Mouse (Mus musculus): ENCODE measurements around the gene Timeless.
A peak's percentile ranks its signal among the peaks of the same experiment; 100 is the strongest.
"Not testable (repeated sequence)": the region's sequence is repeated elsewhere in the genome, so short reads cannot be mapped to it uniquely, and the experiment has no call there.

Timeless gene

GRCm38 (mm10) chr10:128256328-128256727, 24.5 kb downstream of the Timeless start:
- no peak for DNase-seq (ENCODE audit: low spot score)

DNA sequence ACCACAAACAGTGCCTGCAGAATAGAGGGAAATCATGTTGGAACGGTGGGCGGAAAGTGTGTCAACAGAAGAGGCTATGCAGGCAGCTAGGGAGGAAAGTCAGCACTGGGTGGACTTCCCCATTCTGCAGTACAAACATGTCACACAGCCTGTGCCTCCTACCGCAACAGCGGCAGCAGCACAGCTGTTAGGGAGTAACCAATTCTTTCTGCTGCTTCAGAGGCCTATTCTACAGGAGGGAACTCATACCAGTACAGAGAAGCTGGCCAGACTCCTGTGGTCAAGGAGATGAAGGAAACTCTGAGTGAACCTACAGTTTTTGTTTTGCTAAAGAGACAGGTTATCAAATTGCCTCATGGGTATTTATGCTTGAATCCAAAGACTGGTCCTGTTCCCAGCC, 27.1 kb downstream of the Timeless start:
- DNase-seq (ENCODE audit: low spot score), result no peak

GRCm38 (mm10) chr10:128259946-128260345, 28.1 kb downstream of the Timeless start:
- DNase-seq (ENCODE audit: low spot score), result no peak

DNA sequence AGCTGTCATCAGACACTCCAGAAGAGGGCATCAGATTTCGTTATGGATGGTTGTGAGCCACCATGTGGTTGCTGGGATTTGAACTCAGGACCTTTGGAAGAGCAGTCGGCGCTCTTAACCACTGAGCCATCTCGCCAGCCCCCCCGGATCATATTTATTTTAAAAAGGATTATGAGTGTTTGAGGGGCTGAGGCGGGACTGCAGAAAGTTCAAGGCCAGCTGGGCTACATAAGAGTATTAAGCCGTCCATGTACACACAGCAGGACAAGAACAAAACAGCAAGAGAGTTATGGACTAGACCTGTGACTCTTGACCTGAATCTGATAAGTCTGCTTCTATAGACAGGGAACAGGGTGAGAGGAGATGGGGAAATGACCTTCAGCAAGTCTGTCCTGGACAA, 28.5 kb downstream of the Timeless start:
- not testable (repeated sequence) for DNase-seq (ENCODE audit: low spot score)

- DNase-seq (ENCODE audit: low spot score), result no peak
These were observed 30.4 kb downstream of the Timeless start for GRCm38 (mm10) chr10:128262300-128262699.

DNA sequence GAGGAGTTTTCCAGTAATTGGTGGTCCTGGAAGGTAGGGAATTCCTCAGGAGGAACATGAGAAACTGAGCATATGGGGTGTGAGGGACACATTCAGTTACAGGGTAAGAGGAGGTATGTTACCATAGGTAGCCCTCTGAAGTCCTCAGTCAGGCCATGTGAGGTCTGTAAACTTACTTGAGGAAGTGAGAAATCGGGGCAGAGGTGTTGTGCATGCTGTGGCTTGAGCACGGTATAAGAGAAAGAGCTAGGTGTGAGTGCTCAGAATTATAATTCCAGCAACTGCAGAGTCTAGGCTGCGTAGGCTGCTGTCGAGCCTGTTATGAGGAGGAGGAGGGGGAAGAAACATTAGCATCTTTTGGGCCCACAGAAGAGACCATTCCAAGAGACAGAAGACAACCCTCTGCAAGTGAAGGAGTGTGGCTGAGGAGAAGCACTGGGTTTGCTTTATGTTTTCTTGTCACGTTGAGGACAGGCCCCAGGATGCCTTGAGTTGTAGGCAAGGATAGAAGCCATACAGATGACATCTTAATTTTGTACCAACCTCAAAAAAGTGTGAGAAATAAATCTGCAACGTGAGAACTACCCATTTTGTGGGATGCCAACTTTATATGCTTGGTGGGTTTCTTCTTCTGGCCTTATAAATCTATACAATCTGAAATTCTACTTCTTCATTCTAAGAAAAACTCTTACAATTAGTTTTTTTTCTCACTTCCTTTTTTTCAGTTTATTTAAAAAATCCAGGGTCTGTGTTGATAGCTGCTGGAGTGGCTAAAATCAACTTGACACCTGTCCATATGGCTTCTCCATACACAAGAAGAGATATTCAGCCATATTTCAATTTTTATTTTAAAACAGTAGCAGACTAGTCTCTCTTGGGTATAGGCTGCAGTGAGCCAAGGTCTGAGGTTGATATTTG, 31.8 kb downstream of the Timeless start:
- DNase-seq (ENCODE audit: low spot score), result no peak

DNA sequence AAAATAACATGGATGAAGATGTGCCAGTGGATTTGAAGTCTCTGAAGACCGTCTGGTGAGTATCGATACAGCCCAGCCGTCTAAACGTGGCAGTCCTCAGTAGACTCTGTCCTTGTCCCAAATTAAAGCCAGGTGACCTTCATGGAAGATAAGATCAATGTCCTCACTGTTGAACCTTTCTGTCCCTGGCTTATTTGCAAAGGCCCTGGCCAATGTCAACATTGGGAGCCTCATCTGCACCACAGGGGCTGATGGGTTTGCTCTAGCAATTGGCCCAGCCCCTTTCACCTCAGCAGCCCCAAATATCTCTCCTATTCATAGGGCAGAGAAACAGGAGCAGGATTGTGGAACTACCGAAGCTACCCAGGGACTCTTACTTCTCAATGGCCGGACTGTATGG, 36.5 kb downstream of the Timeless start, which contains the start of gene Apof:
TSS of gene Apof (plus strand) at position 301 of the 400 bp plus-strand sequence.
- no peak for DNase-seq (ENCODE audit: low spot score)

GRCm38 (mm10) chr10:128269206-128269910, 37.5 kb downstream of the Timeless start:
- DNase-seq (ENCODE audit: low spot score), result no peak

DNA sequence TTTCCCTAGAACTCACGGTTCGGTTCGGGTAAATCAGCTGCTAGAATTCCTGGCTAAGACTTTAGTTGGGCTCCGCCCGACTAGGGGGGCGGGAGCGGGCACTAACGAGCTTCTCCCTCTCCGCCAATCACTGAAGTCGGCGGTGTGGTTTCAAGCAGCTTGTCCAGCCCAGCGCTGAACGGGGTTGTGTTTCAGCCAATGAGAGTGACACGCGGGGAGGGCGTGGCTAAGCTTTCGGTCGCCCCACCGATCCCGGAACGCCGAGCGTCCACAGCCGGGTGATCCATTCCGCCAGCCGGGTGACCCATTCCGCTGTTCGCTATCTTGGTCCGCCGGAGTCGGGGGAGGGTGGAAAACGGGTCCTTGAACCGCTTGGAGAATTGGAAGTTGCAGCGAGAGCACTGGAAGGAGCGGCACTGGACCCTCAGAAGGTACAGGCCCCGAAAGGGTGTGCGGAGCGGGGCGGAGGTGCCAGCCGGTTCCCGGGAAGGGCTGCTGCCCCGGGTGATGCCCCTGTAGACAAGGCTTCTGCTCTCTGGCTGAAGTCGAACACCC, 38.5 kb downstream of the Timeless start, which contains the start of gene Stat2:
TSS of gene Stat2 (plus strand) at position 273 of the 555 bp plus-strand sequence.
- peak; percentile 84 for DNase-seq (ENCODE audit: low spot score)

- no peak for DNase-seq (ENCODE audit: low spot score)
These were observed 39.0 kb downstream of the Timeless start for GRCm38 (mm10) chr10:128270866-128271265.

GRCm38 (mm10) chr10:128271883-128272282, 40.0 kb downstream of the Timeless start:
- no peak for DNase-seq (ENCODE audit: low spot score)

GRCm38 (mm10) chr10:128272819-128273439, 41.1 kb downstream of the Timeless start:
- not testable (repeated sequence) for DNase-seq (ENCODE audit: low spot score)

GRCm38 (mm10) chr10:128275374-128275773, 43.5 kb downstream of the Timeless start:
- DNase-seq (ENCODE audit: low spot score), result not testable (repeated sequence)

GRCm38 (mm10) chr10:128278158-128278557, 46.3 kb downstream of the Timeless start:
- DNase-seq (ENCODE audit: low spot score), result no peak

- no peak for DNase-seq (ENCODE audit: low spot score)
These were observed 49.1 kb downstream of the Timeless start for GRCm38 (mm10) chr10:128280943-128281342.

GRCm38 (mm10) chr10:128281682-128282081, 49.8 kb downstream of the Timeless start:
- DNase-seq (ENCODE audit: low spot score), result no peak

DNA sequence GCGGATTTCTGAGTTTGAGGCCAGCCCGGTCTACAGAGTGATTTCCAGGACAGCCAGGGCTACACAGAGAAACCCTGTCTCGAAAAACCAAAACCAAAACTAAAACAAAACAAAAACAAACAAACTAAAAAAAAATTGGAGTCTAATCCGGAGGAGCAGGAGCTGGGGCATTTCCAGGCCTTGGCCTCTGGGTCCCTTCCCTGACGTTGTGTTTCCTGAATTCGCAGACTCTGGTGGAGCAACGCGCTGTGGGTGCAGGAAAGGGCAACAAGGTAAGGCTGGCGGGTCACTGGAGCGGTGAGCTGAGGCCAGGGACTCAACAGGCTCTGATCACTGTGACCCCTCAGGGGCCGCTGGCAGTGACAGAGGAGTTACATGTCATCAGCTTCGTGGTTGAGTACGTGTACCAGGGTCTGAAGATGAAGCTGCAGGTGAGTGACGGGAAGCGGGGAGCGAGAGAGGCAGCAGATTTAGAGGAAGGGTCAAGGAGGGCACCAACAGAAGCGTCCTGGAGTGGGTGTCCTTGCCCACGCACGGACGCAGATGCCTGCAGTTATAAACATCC, 51.1 kb downstream of the Timeless start:
- no peak for DNase-seq (ENCODE audit: low spot score)

DNA sequence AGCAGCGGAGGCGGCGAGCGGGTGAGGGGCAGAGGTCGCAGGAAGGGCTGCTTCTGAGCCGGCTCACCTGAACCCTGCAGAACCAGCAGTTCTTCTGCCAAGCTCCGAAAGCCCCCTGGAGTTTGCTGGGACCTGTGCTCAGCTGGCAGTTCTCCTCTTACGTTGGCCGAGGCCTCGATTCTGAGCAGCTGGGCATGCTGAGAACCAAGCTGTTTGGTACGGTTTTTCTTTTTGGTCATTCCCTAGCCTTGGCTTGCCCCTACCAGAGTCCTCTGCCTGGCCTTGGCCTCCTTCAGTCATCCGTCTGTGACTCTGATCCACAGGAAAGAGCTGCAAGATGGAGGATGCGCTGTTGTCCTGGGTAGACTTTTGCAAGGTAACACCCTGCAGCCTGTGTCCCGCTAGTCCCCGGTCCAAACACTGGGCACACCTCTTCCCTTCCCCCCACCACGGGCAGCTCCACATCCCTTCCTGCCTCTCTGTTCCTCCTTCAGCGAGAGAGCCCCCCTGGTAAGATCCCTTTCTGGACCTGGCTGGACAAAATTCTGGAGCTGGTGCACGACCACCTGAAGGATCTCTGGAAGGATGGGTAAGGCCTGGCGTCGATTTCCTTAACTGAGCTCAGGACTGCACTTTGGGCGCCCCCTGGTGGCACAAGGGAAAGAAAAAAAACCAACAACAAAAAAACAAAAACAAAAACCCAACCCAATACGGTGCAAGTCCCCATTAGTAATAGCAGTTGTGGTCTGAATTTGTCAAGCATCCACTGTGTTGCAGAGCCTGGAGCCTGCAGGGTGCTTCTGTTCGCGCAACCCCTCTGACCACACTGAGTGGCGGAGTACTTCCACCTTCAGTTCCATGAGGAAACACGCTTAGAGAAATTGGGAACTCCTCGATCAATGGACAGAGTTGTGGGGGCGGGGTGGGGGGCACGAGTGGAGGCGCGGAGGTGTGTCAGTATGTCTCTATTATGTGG, 52.0 kb downstream of the Timeless start:
- no peak for DNase-seq (ENCODE audit: low spot score)

- not testable (repeated sequence) for DNase-seq (ENCODE audit: low spot score)
These were observed 58.7 kb downstream of the Timeless start for GRCm38 (mm10) chr10:128290594-128290993.

GRCm38 (mm10) chr10:128296370-128297090, 64.7 kb downstream of the Timeless start:
- no peak for DNase-seq (ENCODE audit: low spot score)
